Mouse (Mus musculus) large intestine, adult 2 months (tissue): ENCODE results near the gene Slc7a8. TPM values are rescaled to one million over a fixed set of nuclear protein-coding genes. Genes with fewer than 3 reads are reported as not detected.
A peak's percentile ranks its signal among the peaks of the same experiment; 100 is the strongest.

Source experiments
- DNase-seq: peaks from one replicate; pipeline ENCODE4 v3.0.0-alpha.2; 2012; ENCODE audit warnings: low read depth, low spot score
- WGBS: fragments of 180-500 bp; shearing (Covaris S2); methylation state at CpG from one replicate; pipeline ENCODE4 v1.1.7; 2018; 5-methylcytosine and 5-hydroxymethylcytosine counted together
- polyA plus RNA-seq: library from polyadenylated mRNA; depleted of rRNA; stranded (reverse); fragments of >200 nt; gene quantifications from 2 replicates; pipeline ENCODE4 v1.2.3, GENCODE M21; 2012; rRNA removed

The Slc7a8 gene
- polyA plus RNA-seq = 36.1 and 135 TPM in 2 replicates

- peak; percentile 25 for DNase-seq
- WGBS = 3% methylated on average over 37 of the region's 37 CpGs
Measured at GRCm38 (mm10) chr14:54781610-54782365, at the start of gene Slc7a8. TSS of gene Slc7a8 (minus strand) at chr14:54781946.

- WGBS = 78% methylated on average over 1 of the region's 1 CpGs
- no peak for DNase-seq
Measured at GRCm38 (mm10) chr14:54823716-54824115, 42.0 kb upstream of the Slc7a8 start.

- 46% methylated on average over 2 of the region's 2 CpGs for WGBS
- no peak for DNase-seq
Measured at GRCm38 (mm10) chr14:54822301-54822700, 40.6 kb upstream of the Slc7a8 start.

GRCm38 (mm10) chr14:54817791-54818190 is 36.0 kb upstream of the Slc7a8 start:
- WGBS = 42% methylated on average over 2 of the region's 2 CpGs
- no peak for DNase-seq

- 45% methylated on average over 3 of the region's 3 CpGs for WGBS
- no peak for DNase-seq
Measured at GRCm38 (mm10) chr14:54815737-54816136, 34.0 kb upstream of the Slc7a8 start.

GRCm38 (mm10) chr14:54813991-54814390 is 32.2 kb upstream of the Slc7a8 start, which contains the start of gene Rnf212b:
TSS of gene Rnf212b (plus strand) at chr14:54814141.
- DNase-seq = no peak
- 90% methylated on average over 29 of the region's 29 CpGs for WGBS

GRCm38 (mm10) chr14:54809668-54810033 is 27.9 kb upstream of the Slc7a8 start:
- DNase-seq = no peak
- WGBS = 89% methylated on average over 3 of the region's 3 CpGs

GRCm38 (mm10) chr14:54808718-54809667 is 27.2 kb upstream of the Slc7a8 start:
- WGBS = 59% methylated on average over 4 of the region's 4 CpGs
- DNase-seq = no peak

- DNase-seq = peak; percentile 16
- WGBS = 43% methylated on average over 4 of the region's 4 CpGs
Measured at GRCm38 (mm10) chr14:54806124-54806523, 24.4 kb upstream of the Slc7a8 start.

GRCm38 (mm10) chr14:54802428-54802827 is 20.7 kb upstream of the Slc7a8 start:
- whole genome bisulfite sequencing = 45% methylated on average over 4 of the region's 4 CpGs
- no peak for DNase-seq

- no peak for DNase-seq
- 50% methylated on average over 10 of the region's 10 CpGs for WGBS
Measured at GRCm38 (mm10) chr14:54799686-54800085, 17.9 kb upstream of the Slc7a8 start.

- WGBS = 94% methylated on average over 15 of the region's 15 CpGs
- DNase-seq = no peak
Measured at GRCm38 (mm10) chr14:54796760-54797159, 15.0 kb upstream of the Slc7a8 start.

- WGBS = 96% methylated on average over 1 of the region's 1 CpGs
- DNase-seq = no peak
Measured at GRCm38 (mm10) chr14:54795901-54796300, 14.2 kb upstream of the Slc7a8 start.

GRCm38 (mm10) chr14:54793894-54794830 is 12.4 kb upstream of the Slc7a8 start:
- no peak for DNase-seq
- 56% methylated on average over 8 of the region's 8 CpGs for WGBS

GRCm38 (mm10) chr14:54793351-54793750 is 11.6 kb upstream of the Slc7a8 start:
- 59% methylated on average over 1 of the region's 1 CpGs for WGBS
- DNase-seq = no peak

- WGBS = 84% methylated on average over 6 of the region's 6 CpGs
- DNase-seq = no peak
Measured at GRCm38 (mm10) chr14:54792166-54792565, 10.4 kb upstream of the Slc7a8 start.

GRCm38 (mm10) chr14:54788231-54788630 is 6.5 kb upstream of the Slc7a8 start:
- no peak for DNase-seq
- WGBS = 92% methylated on average over 5 of the region's 5 CpGs

GRCm38 (mm10) chr14:54787226-54787625 is 5.5 kb upstream of the Slc7a8 start:
- WGBS = 73% methylated on average over 4 of the region's 4 CpGs

GRCm38 (mm10) chr14:54786489-54786888 is 4.7 kb upstream of the Slc7a8 start:
- WGBS = 10% methylated on average over 10 of the region's 10 CpGs
- DNase-seq = no peak

More at GRCm38 (mm10) chr14:54787226-54787625, 5.5 kb upstream of the Slc7a8 start:
- DNase-seq = no peak
